Mouse (Mus musculus) heart, embryonic 10.5 days (tissue): ENCODE results near the gene Rdm1. TPM values are rescaled to one million over a fixed set of nuclear protein-coding genes. Genes with fewer than 3 reads are reported as not detected.

ENCODE experiments used
- DNase-seq: peaks from one replicate; pipeline ENCODE4 v3.0.0-alpha.2; 2017; ENCODE audit warnings: low spot score
- H3K27ac ChIP-seq: fragments of 300-500 bp; sonication (generic); 2 replicates; pipeline ENCODE4 v1.5.1; 2016; ENCODE audit warnings: mild to moderate bottlenecking
- H3K27me3 ChIP-seq: fragments of 300-500 bp; sonication (generic); 2 replicates; pipeline ENCODE4 v1.6.1; 2016; ENCODE audit warnings: mild to moderate bottlenecking; ENCODE audit not compliant: poor library complexity, insufficient read depth, severe bottlenecking
- H3K36me3 ChIP-seq: fragments of 300-500 bp; sonication (generic); 2 replicates; pipeline ENCODE4 v1.6.1; 2016; ENCODE audit warnings: mild to moderate bottlenecking, moderate library complexity
- H3K4me1 ChIP-seq: fragments of 300-500 bp; sonication (generic); 2 replicates; pipeline ENCODE4 v1.6.1; 2016; ENCODE audit warnings: mild to moderate bottlenecking
- H3K4me3 ChIP-seq: fragments of 300-500 bp; sonication (generic); 2 replicates; pipeline ENCODE4 v1.5.1; 2016; ENCODE audit warnings: mild to moderate bottlenecking, moderate library complexity
- H3K9me3 ChIP-seq: fragments of 300-500 bp; sonication (generic); 2 replicates; pipeline ENCODE4 v1.6.1; 2016; ENCODE audit warnings: mild to moderate bottlenecking, moderate library complexity
- WGBS: fragments of 180-500 bp; shearing (Covaris S2); methylation state at CpG from one replicate; pipeline ENCODE4 v1.1.7; 2016; 5-methylcytosine and 5-hydroxymethylcytosine counted together
- polyA plus RNA-seq: library from polyadenylated mRNA; unstranded; fragments of >200 nt; fragmentation: Nextera tagmentation; extraction: Ambion mirVana; gene quantifications from 2 replicates; pipeline ENCODE4 v1.2.1, GENCODE M21; 2016

The Rdm1 gene
- polyA plus RNA-seq, 1 experiment from 2014 or later = 24.0 TPM

GRCm38 (mm10) chr11:101666626-101667345, 39.8 kb downstream of the Rdm1 start:
- no peaks in the 10 kb centered on the region for H3K9me3 ChIP-seq
- H3K4me3 ChIP-seq = peak overlapping the region; percentile 67
- H3K4me1 ChIP-seq = peaks cover 67% of the 10 kb centered on the region
- WGBS = 54% methylated on average over 28 of the region's 28 CpGs
- H3K27me3 ChIP-seq = no peaks in the 10 kb centered on the region; the same call in 1 of the 2 replicates
- peak overlapping the region; percentile 42 for H3K27ac ChIP-seq
- no peaks in the 10 kb centered on the region for H3K36me3 ChIP-seq
- DNase-seq = no peak

- Histone ChIP-seq H3K27me3 (no peaks in the 10 kb centered on the region; the same call in 1 of the 2 replicates), H3K4me3 (peak overlapping the region; percentile 39), H3K9me3 (no peaks in the 10 kb centered on the region), H3K36me3 (no peaks in the 10 kb centered on the region), H3K4me1 (peaks cover 70% of the 10 kb centered on the region), H3K27ac (peak overlapping the region; percentile 69)
- DNase-seq = no peak
- WGBS = 55% methylated on average over 14 of the region's 14 CpGs
These were observed 41.0 kb downstream of the Rdm1 start for GRCm38 (mm10) chr11:101667871-101668532.

GRCm38 (mm10) chr11:101668546-101669261, 41.7 kb downstream of the Rdm1 start:
- H3K27me3 ChIP-seq = no peaks in the 10 kb centered on the region; the same call in 1 of the 2 replicates
- H3K27ac ChIP-seq = peak overlapping the region; percentile 69
- WGBS = 12% methylated on average over 13 of the region's 13 CpGs
- DNase-seq = peak; percentile 81
- peaks cover 70% of the 10 kb centered on the region for H3K4me1 ChIP-seq
- no peaks in the 10 kb centered on the region for H3K9me3 ChIP-seq
- H3K4me3 ChIP-seq = peak overlapping the region; percentile 39
- H3K36me3 ChIP-seq = no peaks in the 10 kb centered on the region

- DNase-seq = no peak
- H3K4me1 ChIP-seq = peaks cover 70% of the 10 kb centered on the region
- H3K36me3 ChIP-seq = no peaks in the 10 kb centered on the region
- no peaks in the 10 kb centered on the region for H3K9me3 ChIP-seq
- no peak overlapping the region for H3K27ac ChIP-seq
- no peak overlapping the region for H3K4me3 ChIP-seq
- H3K27me3 ChIP-seq = no peaks in the 10 kb centered on the region; the same call in 1 of the 2 replicates
- 13% methylated on average over 1 of the region's 1 CpGs for WGBS
These were observed 43.3 kb downstream of the Rdm1 start for GRCm38 (mm10) chr11:101670334-101670733.

GRCm38 (mm10) chr11:101671255-101671654, 44.3 kb downstream of the Rdm1 start:
- WGBS = 66% methylated on average over 4 of the region's 4 CpGs
- H3K4me3 ChIP-seq = no peak overlapping the region
- peaks cover 66% of the 10 kb centered on the region for H3K4me1 ChIP-seq
- H3K9me3 ChIP-seq = no peaks in the 10 kb centered on the region
- no peaks in the 10 kb centered on the region; the same call in 1 of the 2 replicates for H3K27me3 ChIP-seq
- no peak overlapping the region for H3K27ac ChIP-seq
- DNase-seq = no peak
- H3K36me3 ChIP-seq = no peaks in the 10 kb centered on the region

- WGBS = 12% methylated on average over 16 of the region's 16 CpGs
- Histone ChIP-seq H3K4me1 (peaks cover 53% of the 10 kb centered on the region), H3K27me3 (no peaks in the 10 kb centered on the region), H3K27ac (peak overlapping the region; percentile 86), H3K4me3 (peak overlapping the region; percentile 34), H3K9me3 (no peaks in the 10 kb centered on the region), H3K36me3 (no peaks in the 10 kb centered on the region)
- DNase-seq = no peak
These were observed 46.1 kb downstream of the Rdm1 start for GRCm38 (mm10) chr11:101673010-101673642.

- Histone ChIP-seq H3K4me1 (peaks cover 47% of the 10 kb centered on the region), H3K9me3 (no peaks in the 10 kb centered on the region), H3K27ac (peak overlapping the region; percentile 86), H3K27me3 (no peaks in the 10 kb centered on the region), H3K4me3 (no peak overlapping the region), H3K36me3 (no peaks in the 10 kb centered on the region)
- 80% methylated on average over 5 of the region's 5 CpGs for WGBS
- DNase-seq = no peak
These were observed 47.1 kb downstream of the Rdm1 start for GRCm38 (mm10) chr11:101674106-101674505.

GRCm38 (mm10) chr11:101675349-101675748, 48.4 kb downstream of the Rdm1 start:
- 87% methylated on average over 4 of the region's 4 CpGs for WGBS
- H3K36me3 ChIP-seq = no peaks in the 10 kb centered on the region
- H3K27ac ChIP-seq = no peak overlapping the region
- no peak for DNase-seq
- peaks cover 44% of the 10 kb centered on the region for H3K4me1 ChIP-seq
- no peaks in the 10 kb centered on the region for H3K27me3 ChIP-seq
- no peak overlapping the region for H3K4me3 ChIP-seq
- H3K9me3 ChIP-seq = no peaks in the 10 kb centered on the region

- H3K4me1 ChIP-seq = peaks cover 46% of the 10 kb centered on the region
- no peak for DNase-seq
- H3K27me3 ChIP-seq = no peaks in the 10 kb centered on the region
- H3K36me3 ChIP-seq = no peaks in the 10 kb centered on the region
- H3K27ac ChIP-seq = 0 out of 2 replicates have a peak overlapping the region, but pooled peaks have one; percentile 2
- H3K4me3 ChIP-seq = no peak overlapping the region
- 69% methylated on average over 12 of the region's 12 CpGs for WGBS
- H3K9me3 ChIP-seq = no peaks in the 10 kb centered on the region
These were observed 50.7 kb downstream of the Rdm1 start for GRCm38 (mm10) chr11:101677655-101678054.

GRCm38 (mm10) chr11:101678770-101679169, 51.8 kb downstream of the Rdm1 start:
- no peak overlapping the region for H3K27ac ChIP-seq
- 69% methylated on average over 5 of the region's 5 CpGs for WGBS

GRCm38 (mm10) chr11:101679907-101680306, 52.9 kb downstream of the Rdm1 start:
- no peaks in the 10 kb centered on the region for H3K9me3 ChIP-seq
- H3K4me3 ChIP-seq = no peak overlapping the region
- 50% methylated on average over 5 of the region's 7 CpGs for WGBS
- H3K27ac ChIP-seq = peak overlapping the region; percentile 72
- H3K27me3 ChIP-seq = no peaks in the 10 kb centered on the region
- DNase-seq = no peak
- H3K36me3 ChIP-seq = no peaks in the 10 kb centered on the region
- peaks cover 27% of the 10 kb centered on the region; the same call in 1 of the 2 replicates for H3K4me1 ChIP-seq

More at GRCm38 (mm10) chr11:101678770-101679169, 51.8 kb downstream of the Rdm1 start:
- Histone ChIP-seq H3K36me3 (no peaks in the 10 kb centered on the region), H3K27me3 (no peaks in the 10 kb centered on the region), H3K9me3 (no peaks in the 10 kb centered on the region), H3K4me3 (no peak overlapping the region), H3K4me1 (peaks cover 35% of the 10 kb centered on the region)
- DNase-seq = no peak

GRCm38 (mm10) chr11:101680634-101681325, 53.8 kb downstream of the Rdm1 start:
- Histone ChIP-seq H3K27me3 (no peaks in the 10 kb centered on the region), H3K9me3 (no peaks in the 10 kb centered on the region), H3K36me3 (no peaks in the 10 kb centered on the region), H3K4me3 (no peak overlapping the region), H3K27ac (peak overlapping the region; percentile 72), H3K4me1 (peaks cover 26% of the 10 kb centered on the region; the same call in 1 of the 2 replicates)
- WGBS = 37% methylated on average over 3 of the region's 3 CpGs
- DNase-seq = no peak
